Mouse (Mus musculus): ENCODE data around the gene Otud6a. TPM values are rescaled to one million over a fixed set of nuclear protein-coding genes. Genes with fewer than 3 reads are reported as not detected.

Gene Otud6a
- polyA plus RNA-seq (2015; fragmentation: Illumina TruSeq; extraction: RNeasy Lipid Tissue Mini Kit (QIAGEN cat#74804); ENCODE audit: insufficient read depth, low replicate concordance): not detected

GRCm38 (mm10) chrX:100428693-100429092, at the start of gene Otud6a:
Gene Otud6a, plus strand, starts transcription at chrX:100429013.

DNA sequence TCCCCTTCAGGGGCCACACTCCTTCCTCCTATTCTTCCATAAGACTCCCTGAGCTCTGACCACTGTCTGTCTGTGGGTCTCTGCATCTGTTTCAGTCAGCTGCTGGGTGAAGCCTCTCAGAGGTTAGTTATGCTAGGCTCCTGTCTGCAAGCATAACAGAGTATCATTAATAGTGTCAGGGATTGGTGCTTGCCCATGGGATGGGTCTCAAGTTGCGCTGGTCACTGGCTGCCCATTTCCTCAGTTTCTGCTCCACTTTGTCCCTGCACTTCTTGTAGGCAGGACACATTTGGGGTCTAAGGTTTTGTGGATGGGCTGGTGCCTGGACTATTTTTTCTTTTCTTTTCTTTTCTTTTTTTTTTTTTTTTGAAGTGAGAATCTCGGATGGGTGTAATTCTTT, 13.8 kb downstream of the Otud6a start, which contains the start of gene Awat2:
Awat2 (minus strand) TSS at position 101 of the 400 bp plus-strand sequence.

Other genes with a start within 250 kb of the Otud6a start
- 0.76 TPM for gene Awat2, start 13.7 kb downstream of the Otud6a start, polyA plus RNA-seq (2015; fragmentation: Illumina TruSeq; extraction: RNeasy Lipid Tissue Mini Kit (QIAGEN cat#74804); ENCODE audit: insufficient read depth, low replicate concordance)
- 94.9 TPM for gene Igbp1, start 65.3 kb downstream of the Otud6a start, polyA plus RNA-seq (2015; fragmentation: Illumina TruSeq; extraction: RNeasy Lipid Tissue Mini Kit (QIAGEN cat#74804); ENCODE audit: insufficient read depth, low replicate concordance)
- gene Dgat2l6, start 95.8 kb downstream of the Otud6a start, polyA plus RNA-seq (2015; fragmentation: Illumina TruSeq; extraction: RNeasy Lipid Tissue Mini Kit (QIAGEN cat#74804); ENCODE audit: insufficient read depth, low replicate concordance): not detected
- not detected for gene Awat1, start 143.2 kb downstream of the Otud6a start, polyA plus RNA-seq (2015; fragmentation: Illumina TruSeq; extraction: RNeasy Lipid Tissue Mini Kit (QIAGEN cat#74804); ENCODE audit: insufficient read depth, low replicate concordance)
- not detected for gene P2ry4, start 165.9 kb downstream of the Otud6a start, polyA plus RNA-seq (2015; fragmentation: Illumina TruSeq; extraction: RNeasy Lipid Tissue Mini Kit (QIAGEN cat#74804); ENCODE audit: insufficient read depth, low replicate concordance)
- gene Arr3, start 176.5 kb downstream of the Otud6a start, polyA plus RNA-seq (2015; fragmentation: Illumina TruSeq; extraction: RNeasy Lipid Tissue Mini Kit (QIAGEN cat#74804); ENCODE audit: insufficient read depth, low replicate concordance): not detected
- 6.6 TPM for gene Kif4, start 196.7 kb downstream of the Otud6a start, polyA plus RNA-seq (2015; fragmentation: Illumina TruSeq; extraction: RNeasy Lipid Tissue Mini Kit (QIAGEN cat#74804); ENCODE audit: insufficient read depth, low replicate concordance)
- 40.2 TPM for gene Pdzd11, start 197.6 kb downstream of the Otud6a start, polyA plus RNA-seq (2015; fragmentation: Illumina TruSeq; extraction: RNeasy Lipid Tissue Mini Kit (QIAGEN cat#74804); ENCODE audit: insufficient read depth, low replicate concordance)